Mouse (Mus musculus) ES-E14 (cell line): ENCODE results near the gene Mical2. TPM values are rescaled to one million over a fixed set of nuclear protein-coding genes. Genes with fewer than 3 reads are reported as not detected.

ENCODE experiments used
- DNase-seq: peaks from one replicate; pipeline ENCODE4 v3.0.0-alpha.2; 2013; ENCODE audit warnings: low read depth, low spot score
- H3K27ac ChIP-seq: 2 replicates; pipeline ENCODE4 v1.5.1; 2012; ENCODE audit warnings: low read depth, mild to moderate bottlenecking, low read length, moderate library complexity, mixed read lengths; ENCODE audit not compliant: poor library complexity, insufficient read depth, severe bottlenecking
- H3K36me3 ChIP-seq: 2 replicates; pipeline ENCODE4 v1.6.1; 2012; ENCODE audit warnings: mild to moderate bottlenecking, low read length, moderate library complexity, mixed read lengths; ENCODE audit not compliant: control insufficient read depth, poor library complexity, insufficient read depth, severe bottlenecking
- H3K4me1 ChIP-seq, 2 experiments: fragments of 150-350 bp in 1 of 2; sonication (generic) in 1 of 2; 2 replicates each; pipeline ENCODE4 v1.6.1; 2012; ENCODE audit warnings: low read length in 2 of 2, mild to moderate bottlenecking in 1 of 2, mixed read lengths in 1 of 2; ENCODE audit not compliant: control insufficient read depth in 2 of 2, insufficient read depth in 2 of 2, poor library complexity in 1 of 2
- H3K4me3 ChIP-seq, 2 experiments: fragments of 150-350 bp in 1 of 2; sonication (generic) in 1 of 2; 2 replicates each; pipeline ENCODE4 v1.5.1; 2012; ENCODE audit warnings: low read length in 2 of 2, low read depth in 1 of 2, mild to moderate bottlenecking in 1 of 2, mixed read lengths in 1 of 2; ENCODE audit not compliant: insufficient read depth in 1 of 2, poor library complexity in 1 of 2, severe bottlenecking in 1 of 2
- H3K9ac ChIP-seq: 2 replicates; pipeline ENCODE4 v1.6.1; 2012; ENCODE audit warnings: low read depth, mild to moderate bottlenecking, low read length, mixed read lengths; ENCODE audit not compliant: poor library complexity, insufficient read depth, severe bottlenecking
- H3K9me3 ChIP-seq: fragments of 150-350 bp; sonication (generic); 2 replicates; pipeline ENCODE4 v1.6.1; 2012; ENCODE audit warnings: low read depth, mild to moderate bottlenecking, low read length; ENCODE audit not compliant: control insufficient read depth, insufficient read depth
- CHD2 ChIP-seq: IDR thresholded peaks from 2 replicates; pipeline ENCODE4 v1.6.1; 2014; ENCODE audit warnings: mild to moderate bottlenecking, low read depth, low read length, inconsistent platforms
- HCFC1 ChIP-seq: IDR thresholded peaks from 2 replicates; pipeline ENCODE4 v1.6.1; 2012; ENCODE audit warnings: low read length, inconsistent platforms, borderline replicate concordance; ENCODE audit not compliant: insufficient read depth
- MAFK ChIP-seq: IDR thresholded peaks from 2 replicates; pipeline ENCODE4 v1.6.1; 2014; ENCODE audit warnings: mild to moderate bottlenecking, low read depth, low read length, inconsistent platforms; ENCODE audit not compliant: insufficient read depth
- ZC3H11A ChIP-seq: IDR thresholded peaks from 2 replicates; pipeline ENCODE4 v1.6.1; 2012; ENCODE audit warnings: low read depth, mild to moderate bottlenecking, inconsistent platforms, low read length, borderline replicate concordance
- ZNF384 ChIP-seq: IDR thresholded peaks from 2 replicates; pipeline ENCODE4 v1.6.1; 2012; ENCODE audit warnings: low read depth, low read length, inconsistent platforms
- in situ Hi-C, 2 experiments: fragments of 600-800 bp; cut with MboI; formaldehyde crosslinking; loops; one replicate each; pipeline ENCODE4 v1.15.1; 2025; ENCODE audit warnings: low sequenced_read_pairs in 2 of 2, inconsistent platforms in 1 of 2; ENCODE audit not compliant: unreplicated experiment in 2 of 2
- total RNA-seq: library from RNA; depleted of rRNA; stranded (reverse); fragments of 300-350 nt; gene quantifications from 2 replicates; pipeline ENCODE4 v1.2.3, GENCODE M21; 2012

Mical2 gene
- total RNA-seq, 1 experiment: 9.9 TPM

GRCm38 (mm10) chr7:112353939-112354338 lies 128.3 kb downstream of the Mical2 start:
- no peaks in the 10 kb centered on the region for H3K9me3 ChIP-seq
- no peak for DNase-seq
- TF ChIP-seq CHD2 (no peak), ZNF384 (no peak), HCFC1 (no peak), ZC3H11A (no peak), MAFK (no peak)
- H3K27ac ChIP-seq: no peak overlapping the region
- peak overlapping the region in 1 of 2 experiments; percentile 10; a peak in 1 of 4 replicates for H3K4me3 ChIP-seq
- in situ Hi-C loops: no loop called here
- no peaks in the 10 kb centered on the region for H3K4me1 ChIP-seq
- no peaks in the 10 kb centered on the region for H3K36me3 ChIP-seq
- H3K9ac ChIP-seq: no peak overlapping the region

GRCm38 (mm10) chr7:112354503-112354951 lies 128.9 kb downstream of the Mical2 start:
- Histone ChIP-seq H3K27ac (no peak overlapping the region), H3K4me1 (no peaks in the 10 kb centered on the region), H3K9ac (no peak overlapping the region), H3K4me3 (no peak overlapping the region), H3K36me3 (no peaks in the 10 kb centered on the region), H3K9me3 (no peaks in the 10 kb centered on the region)
- DNase-seq: no peak
- TF ChIP-seq ZNF384 (no peak), HCFC1 (no peak), MAFK (no peak), ZC3H11A (no peak), CHD2 (no peak)
- in situ Hi-C loops: no loop called here

DNA sequence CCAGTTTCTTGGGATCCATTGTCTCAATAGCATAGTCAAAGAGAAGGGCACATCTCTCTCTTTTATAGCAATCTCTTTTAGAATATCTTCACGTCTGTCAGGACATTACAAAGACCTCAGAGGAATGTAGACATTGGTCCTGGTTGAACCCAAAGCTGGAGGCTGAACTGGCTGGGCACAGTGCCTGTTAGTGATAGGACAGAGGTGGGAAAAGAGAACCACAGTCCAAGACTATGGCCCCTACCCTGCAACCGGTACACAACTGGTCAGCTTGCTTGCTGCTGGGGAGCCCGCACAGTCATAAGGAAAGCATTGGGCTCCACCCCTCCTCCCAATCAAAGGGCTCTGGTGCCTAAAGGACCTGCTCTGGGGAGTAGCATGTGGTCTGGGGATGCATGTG lies 133.9 kb downstream of the Mical2 start:
- in situ Hi-C loops: no loop called here
- TF ChIP-seq ZNF384: no peak
- TF ChIP-seq MAFK: no peak
- TF ChIP-seq ZC3H11A: no peak
- no peak for TF ChIP-seq CHD2
- TF ChIP-seq HCFC1: no peak

GRCm38 (mm10) chr7:112362574-112363200 lies 137.0 kb downstream of the Mical2 start:
- no peak overlapping the region for H3K27ac ChIP-seq
- no peak overlapping the region for H3K4me3 ChIP-seq
- TF ChIP-seq ZNF384: no peak
- no peak for TF ChIP-seq MAFK
- no peak for TF ChIP-seq HCFC1
- TF ChIP-seq CHD2: no peak
- TF ChIP-seq ZC3H11A: no peak
- H3K9ac ChIP-seq: no peak overlapping the region
- no peaks in the 10 kb centered on the region for H3K36me3 ChIP-seq
- in situ Hi-C loops: loop anchor here in 1 of 2 experiments (10.0 kb wide), 1 partner anchor 278 kb away; no protein-coding TSS in a partner anchor
- no peaks in the 10 kb centered on the region for H3K9me3 ChIP-seq
- DNase-seq: no peak
- no peaks in the 10 kb centered on the region for H3K4me1 ChIP-seq

More for the DNA sequence above, 133.9 kb downstream of the Mical2 start:
- no peak for DNase-seq
- Histone ChIP-seq H3K4me3 (no peak overlapping the region), H3K27ac (no peak overlapping the region), H3K9ac (no peak overlapping the region), H3K9me3 (no peaks in the 10 kb centered on the region), H3K4me1 (no peaks in the 10 kb centered on the region), H3K36me3 (no peaks in the 10 kb centered on the region)
